Mouse (Mus musculus) embryonic fibroblast, embryonic 13.5 days (primary cell): ENCODE measurements around the gene Ropn1l.

Experiments used
- CTCF ChIP-seq: IDR thresholded peaks from 2 replicates; pipeline ENCODE4 v1.5.1; 2011; ENCODE audit warnings: mild to moderate bottlenecking, control low read depth, low read length, moderate library complexity, borderline replicate concordance; ENCODE audit not compliant: insufficient read depth
- POLR2A ChIP-seq: IDR thresholded peaks from 2 replicates; pipeline ENCODE4 v1.6.1; 2011; ENCODE audit warnings: low read depth, mild to moderate bottlenecking, control low read depth, low read length, moderate library complexity

GRCm38 (mm10) chr15:31449772-31450171 is 3.8 kb downstream of the Ropn1l start:
- TF ChIP-seq CTCF (no peak), POLR2A (no peak)
